Mouse (Mus musculus) small intestine, adult 2 months (tissue): Measurements from ENCODE around the gene Lce6a. TPM values are rescaled to one million over a fixed set of nuclear protein-coding genes. Genes with fewer than 3 reads are reported as not detected.

Source experiments
- H3K27ac ChIP-seq: fragments of 200-500 bp; 2 replicates; pipeline ENCODE4 v1.5.1; 2012; ENCODE audit warnings: low read depth, low read length, control low read depth, inconsistent platforms; ENCODE audit not compliant: insufficient read depth
- H3K27me3 ChIP-seq: fragments of 200-500 bp; 2 replicates; pipeline ENCODE4 v1.6.1; 2012; ENCODE audit warnings: mild to moderate bottlenecking, moderate library complexity, low read length, inconsistent platforms; ENCODE audit not compliant: control insufficient read depth, insufficient read depth
- H3K36me3 ChIP-seq: fragments of 200-500 bp; 2 replicates; pipeline ENCODE4 v1.6.1; 2012; ENCODE audit warnings: mild to moderate bottlenecking, low read length, control low read depth, inconsistent platforms; ENCODE audit not compliant: control insufficient read depth, insufficient read depth
- H3K4me1 ChIP-seq: fragments of 200-500 bp; 2 replicates; pipeline ENCODE4 v1.6.1; 2012; ENCODE audit warnings: low read length, inconsistent platforms, mixed read lengths; ENCODE audit not compliant: control insufficient read depth, insufficient read depth, insufficient read length
- H3K4me3 ChIP-seq: fragments of 200-500 bp; 2 replicates; pipeline ENCODE4 v1.5.1; 2012; ENCODE audit warnings: low read depth, mild to moderate bottlenecking, control low read depth, inconsistent platforms, low read length, moderate library complexity
- CTCF ChIP-seq: fragments of 200-500 bp; IDR thresholded peaks from 2 replicates; pipeline ENCODE4 v1.5.1; 2012; ENCODE audit warnings: low read depth, mild to moderate bottlenecking, control low read depth, inconsistent platforms, low read length, moderate library complexity, mixed read lengths; ENCODE audit not compliant: insufficient replicate concordance, insufficient read length; ENCODE audit errors: extremely low read depth
- POLR2A ChIP-seq: fragments of 200-500 bp; IDR thresholded peaks from 2 replicates; pipeline ENCODE4 v1.6.1; 2012; ENCODE audit warnings: low read depth, mild to moderate bottlenecking, control low read depth, inconsistent platforms, low read length, moderate library complexity
- WGBS: fragments of 180-500 bp; shearing (Covaris S2); methylation state at CpG from one replicate; pipeline ENCODE4 v1.1.7; 2018; 5-methylcytosine and 5-hydroxymethylcytosine counted together
- polyA plus RNA-seq: library from polyadenylated mRNA; depleted of rRNA; stranded (reverse); fragments of >200 nt; gene quantifications from 2 replicates; pipeline ENCODE4 v1.2.3, GENCODE M21; 2012

Gene Lce6a
- polyA plus RNA-seq, 1 experiment, result not detected

- TF ChIP-seq CTCF (no peak), POLR2A (no peak)
Measured at GRCm38 (mm10) chr3:92609804-92610203, 11.7 kb downstream of the Lce6a start.

GRCm38 (mm10) chr3:92607392-92607791 is 14.1 kb downstream of the Lce6a start, which contains the start of gene 2210017I01Rik:
TSS of gene 2210017I01Rik (minus strand) at chr3:92607492.
- no peak within 1 kb of the TSS for H3K4me3 ChIP-seq
- no peaks in the 10 kb centered on the region for H3K36me3 ChIP-seq
- no peaks in the 10 kb centered on the region for H3K27me3 ChIP-seq
- no peak within 1 kb of the TSS for H3K27ac ChIP-seq
- no peak for TF ChIP-seq CTCF
- no peak for TF ChIP-seq POLR2A
- H3K4me1 ChIP-seq, result no peaks in the 10 kb centered on the region

More at GRCm38 (mm10) chr3:92609804-92610203, 11.7 kb downstream of the Lce6a start:
- no peaks in the 10 kb centered on the region for H3K4me1 ChIP-seq
- H3K27ac ChIP-seq, result no peak overlapping the region
- no peaks in the 10 kb centered on the region for H3K36me3 ChIP-seq
- H3K4me3 ChIP-seq, result no peak overlapping the region
- no peaks in the 10 kb centered on the region for H3K27me3 ChIP-seq
- 38% methylated on average over 1 of the region's 1 CpGs for WGBS

- Histone ChIP-seq H3K4me3 (no peak overlapping the region), H3K27ac (no peak overlapping the region), H3K4me1 (no peaks in the 10 kb centered on the region), H3K27me3 (no peaks in the 10 kb centered on the region), H3K36me3 (no peaks in the 10 kb centered on the region)
- 41% methylated on average over 1 of the region's 1 CpGs for WGBS
- TF ChIP-seq POLR2A (no peak), CTCF (no peak)
Measured at GRCm38 (mm10) chr3:92602169-92602568, 19.3 kb downstream of the Lce6a start.

GRCm38 (mm10) chr3:92600456-92600855 is 21.0 kb downstream of the Lce6a start:
- no peak overlapping the region for H3K27ac ChIP-seq
- no peak for TF ChIP-seq CTCF
- TF ChIP-seq POLR2A, result no peak
- H3K27me3 ChIP-seq, result no peaks in the 10 kb centered on the region
- no peaks in the 10 kb centered on the region for H3K4me1 ChIP-seq
- WGBS, result 32% methylated on average over 1 of the region's 1 CpGs
- H3K4me3 ChIP-seq, result no peak overlapping the region
- no peaks in the 10 kb centered on the region for H3K36me3 ChIP-seq

GRCm38 (mm10) chr3:92599973-92600372 is 21.5 kb downstream of the Lce6a start:
- H3K4me3 ChIP-seq, result no peak overlapping the region
- no peak overlapping the region for H3K27ac ChIP-seq
- H3K36me3 ChIP-seq, result no peaks in the 10 kb centered on the region
- no peaks in the 10 kb centered on the region for H3K4me1 ChIP-seq
- H3K27me3 ChIP-seq, result no peaks in the 10 kb centered on the region
- TF ChIP-seq CTCF (no peak), POLR2A (no peak)

- WGBS, result 66% methylated on average over 2 of the region's 2 CpGs
- Histone ChIP-seq H3K4me3 (no peak overlapping the region), H3K27me3 (no peaks in the 10 kb centered on the region), H3K36me3 (no peaks in the 10 kb centered on the region), H3K4me1 (no peaks in the 10 kb centered on the region), H3K27ac (no peak overlapping the region)
- TF ChIP-seq POLR2A (no peak), CTCF (no peak)
Measured at GRCm38 (mm10) chr3:92598429-92598828, 23.0 kb downstream of the Lce6a start.

- Histone ChIP-seq H3K27ac (no peak within 1 kb of the TSS), H3K4me1 (no peaks in the 10 kb centered on the region), H3K4me3 (no peak within 1 kb of the TSS), H3K27me3 (no peaks in the 10 kb centered on the region), H3K36me3 (no peaks in the 10 kb centered on the region)
- WGBS, result 56% methylated on average over 1 of the region's 1 CpGs
- TF ChIP-seq CTCF, result no peak
- no peak for TF ChIP-seq POLR2A
Measured at GRCm38 (mm10) chr3:92588858-92589257, 32.6 kb downstream of the Lce6a start, which contains the start of gene Smcp. TSS of gene Smcp (minus strand) at chr3:92588997.

- Histone ChIP-seq H3K27ac (no peak overlapping the region), H3K27me3 (no peaks in the 10 kb centered on the region), H3K36me3 (no peaks in the 10 kb centered on the region), H3K4me1 (no peaks in the 10 kb centered on the region), H3K4me3 (no peak overlapping the region)
- WGBS, result 46% methylated on average over 3 of the region's 3 CpGs
- TF ChIP-seq POLR2A (no peak), CTCF (no peak)
Measured at GRCm38 (mm10) chr3:92587190-92587589, 34.3 kb downstream of the Lce6a start.
